Mouse (Mus musculus) retina, embryonic 14.5 days (tissue): ENCODE data around the gene Tubb2b.

Experiments used
- DNase-seq: peaks from one replicate; pipeline ENCODE4 v3.0.0-alpha.2; 2015; ENCODE audit warnings: low spot score

Tubb2b gene

GRCm38 (mm10) chr13:34130226-34130731, at the start of gene Tubb2b:
Gene Tubb2b, minus strand, starts transcription at chr13:34130466.
- peak; percentile 96 for DNase-seq

- no peak for DNase-seq
These were observed 43.8 kb upstream of the Tubb2b start for GRCm38 (mm10) chr13:34174025-34174424.

GRCm38 (mm10) chr13:34163304-34163975, 33.2 kb upstream of the Tubb2b start:
- DNase-seq, result no peak

GRCm38 (mm10) chr13:34162491-34163303, 32.4 kb upstream of the Tubb2b start, which contains the start of gene Psmg4:
Gene Psmg4, plus strand, starts transcription at chr13:34162964.
- DNase-seq, result peak; percentile 93

- DNase-seq, result no peak
These were observed 29.7 kb upstream of the Tubb2b start for GRCm38 (mm10) chr13:34159926-34160325.

GRCm38 (mm10) chr13:34157596-34158157, 27.4 kb upstream of the Tubb2b start:
- DNase-seq, result no peak

- DNase-seq, result no peak
These were observed 26.5 kb upstream of the Tubb2b start for GRCm38 (mm10) chr13:34156840-34157185.

GRCm38 (mm10) chr13:34156133-34156839, 26.0 kb upstream of the Tubb2b start:
- DNase-seq, result no peak

GRCm38 (mm10) chr13:34154931-34155272, 24.6 kb upstream of the Tubb2b start:
- peak; percentile 79 for DNase-seq

- peak; percentile 78 for DNase-seq
These were observed 24.1 kb upstream of the Tubb2b start for GRCm38 (mm10) chr13:34154217-34154930.

GRCm38 (mm10) chr13:34153254-34154011, 23.2 kb upstream of the Tubb2b start:
- no peak for DNase-seq

- no peak for DNase-seq
These were observed 22.4 kb upstream of the Tubb2b start for GRCm38 (mm10) chr13:34152695-34153094.

- no peak for DNase-seq
These were observed 21.2 kb upstream of the Tubb2b start for GRCm38 (mm10) chr13:34151425-34151824.

- no peak for DNase-seq
These were observed 20.2 kb upstream of the Tubb2b start for GRCm38 (mm10) chr13:34150271-34151027.

- peak; percentile 33 for DNase-seq
These were observed 19.4 kb upstream of the Tubb2b start for GRCm38 (mm10) chr13:34149463-34150176.

GRCm38 (mm10) chr13:34148767-34149392, 18.6 kb upstream of the Tubb2b start:
- peak; percentile 79 for DNase-seq

- DNase-seq, result no peak
These were observed 17.9 kb upstream of the Tubb2b start for GRCm38 (mm10) chr13:34148181-34148580.

GRCm38 (mm10) chr13:34146916-34147315, 16.6 kb upstream of the Tubb2b start:
- DNase-seq, result no peak

GRCm38 (mm10) chr13:34143389-34143788, 13.1 kb upstream of the Tubb2b start:
- DNase-seq, result no peak
